Mouse (Mus musculus): ENCODE measurements around the gene Hoxa10. TPM values are rescaled to one million over a fixed set of nuclear protein-coding genes. Genes with fewer than 3 reads are reported as not detected.

Hoxa10 gene
- polyA plus RNA-seq, 1 experiment = not detected

DNA sequence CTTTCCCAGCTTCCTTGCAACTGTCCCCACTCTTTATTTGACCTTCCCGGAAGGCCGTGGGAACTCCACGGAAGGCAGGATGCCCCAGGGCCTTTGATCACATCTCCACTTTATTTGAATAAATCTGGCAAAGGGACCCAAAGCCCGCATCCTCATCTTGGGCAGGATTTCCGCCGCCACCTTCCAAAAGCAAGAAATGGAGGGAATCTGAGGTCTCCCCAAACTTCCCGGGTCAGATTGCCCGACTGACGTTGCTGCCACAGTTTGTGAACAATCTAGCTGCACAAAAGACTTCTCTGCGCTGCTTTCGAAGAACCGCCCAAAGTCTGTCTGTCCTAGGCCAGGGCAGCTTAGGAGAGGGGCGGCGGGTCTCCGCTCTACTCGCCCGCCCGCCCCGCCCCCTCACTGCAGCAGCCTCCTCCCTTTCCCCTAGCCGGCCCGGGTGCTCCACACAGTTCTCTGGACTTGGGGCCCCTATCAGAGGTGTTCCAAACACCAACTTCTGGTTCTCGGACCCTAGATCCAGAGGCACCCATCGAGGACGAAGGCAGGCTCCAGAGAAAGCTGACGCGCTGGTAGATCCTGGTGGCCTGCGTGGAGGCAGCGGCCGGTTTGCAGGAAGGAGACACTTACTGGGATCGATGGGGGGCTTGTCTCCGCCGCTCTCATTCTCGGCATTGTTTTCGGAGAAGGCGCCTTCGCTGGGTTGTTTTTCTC lies 15.6 kb downstream of the Hoxa10 start:
- TF ChIP-seq POLR2A (IDR thresholded peaks at IDR 0.05; ENCODE audit: borderline replicate concordance, insufficient read depth, low read length) = no peak
- TF ChIP-seq CTCF (IDR thresholded peaks at IDR 0.05; ENCODE audit: borderline replicate concordance, insufficient read depth, low read depth, low read length) = no peak

DNA sequence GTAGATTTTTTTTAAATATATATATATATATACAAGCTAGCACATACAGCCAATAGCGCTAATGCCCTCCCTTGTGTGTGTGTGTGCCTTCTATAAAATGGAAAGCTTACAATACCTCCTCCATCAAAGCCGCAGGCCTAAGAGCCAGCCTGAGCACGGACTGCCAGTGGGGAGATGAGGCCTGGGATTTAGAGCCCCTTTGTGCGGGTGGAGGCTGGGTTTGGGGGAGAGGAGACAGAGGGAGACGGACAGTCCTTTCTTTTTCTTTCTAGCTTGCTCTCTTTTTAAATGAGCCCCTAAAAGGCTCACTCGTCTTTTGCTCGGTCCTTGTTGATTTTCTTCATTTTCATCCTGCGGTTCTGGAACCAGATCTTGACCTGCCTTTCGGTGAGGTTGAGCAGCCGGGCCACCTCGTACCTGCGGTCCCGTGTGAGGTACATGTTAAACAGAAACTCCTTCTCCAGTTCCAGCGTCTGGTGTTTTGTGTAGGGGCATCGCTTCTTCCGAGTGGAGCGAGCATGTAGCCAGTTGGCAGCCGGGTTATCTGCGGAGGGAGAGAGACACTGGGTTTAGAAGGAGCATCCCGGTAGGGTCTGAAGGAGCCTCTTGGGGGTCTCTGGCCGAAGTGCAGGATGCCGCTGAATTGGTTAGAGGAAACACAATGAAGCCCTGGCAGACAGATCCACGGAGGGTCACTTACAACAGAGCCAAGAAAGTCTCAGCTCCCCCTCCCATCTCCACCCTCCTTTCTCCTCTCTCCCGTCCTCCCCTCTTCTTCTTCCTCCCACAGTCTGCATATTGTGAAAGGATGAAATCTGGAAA lies 16.5 kb downstream of the Hoxa10 start:
- peaks cover 4% of the 10 kb centered on the region; the same call in 1 of the 2 replicates for H3K27me3 ChIP-seq (ENCODE audit: control insufficient read depth, insufficient read depth, low read length)
- H3K4me1 ChIP-seq (ENCODE audit: control insufficient read depth, insufficient read depth, low read length) = no peaks in the 10 kb centered on the region
- TF ChIP-seq POLR2A (IDR thresholded peaks at IDR 0.05; ENCODE audit: borderline replicate concordance, insufficient read depth, low read length) (no peak), CTCF (IDR thresholded peaks at IDR 0.05; ENCODE audit: borderline replicate concordance, insufficient read depth, low read depth, low read length) (no peak)
- no peak for DNase-seq
- H3K4me3 ChIP-seq (replicated peaks; ENCODE audit: insufficient read depth, low read depth, low read length) = no peak overlapping the region
- 5% methylated on average over 24 of the region's 24 CpGs for WGBS
- H3K27ac ChIP-seq (ENCODE audit: insufficient read depth, low read length) = no peak overlapping the region

More for the DNA sequence above, 15.6 kb downstream of the Hoxa10 start:
- 2% methylated on average over 36 of the region's 36 CpGs for WGBS
- no peak overlapping the region for H3K4me3 ChIP-seq (replicated peaks; ENCODE audit: insufficient read depth, low read depth, low read length)
- DNase-seq = no peak
- H3K4me1 ChIP-seq (ENCODE audit: control insufficient read depth, insufficient read depth, low read length) = no peaks in the 10 kb centered on the region
- H3K27ac ChIP-seq (ENCODE audit: insufficient read depth, low read length) = no peak overlapping the region
- H3K27me3 ChIP-seq (ENCODE audit: control insufficient read depth, insufficient read depth, low read length) = peaks cover 4% of the 10 kb centered on the region; the same call in 1 of the 2 replicates

- Histone ChIP-seq H3K4me3 (replicated peaks; ENCODE audit: insufficient read depth, low read depth, low read length) (no peak overlapping the region), H3K4me1 (ENCODE audit: control insufficient read depth, insufficient read depth, low read length) (no peaks in the 10 kb centered on the region), H3K27me3 (ENCODE audit: control insufficient read depth, insufficient read depth, low read length) (peaks cover 4% of the 10 kb centered on the region; the same call in 1 of the 2 replicates), H3K27ac (ENCODE audit: insufficient read depth, low read length) (no peak overlapping the region)
- 42% methylated on average over 13 of the region's 13 CpGs for WGBS
- TF ChIP-seq POLR2A (IDR thresholded peaks at IDR 0.05; ENCODE audit: borderline replicate concordance, insufficient read depth, low read length) (no peak), CTCF (IDR thresholded peaks at IDR 0.05; ENCODE audit: borderline replicate concordance, insufficient read depth, low read depth, low read length) (no peak)
- DNase-seq = no peak
These were observed 17.9 kb downstream of the Hoxa10 start for GRCm38 (mm10) chr6:52222729-52223128.

DNA sequence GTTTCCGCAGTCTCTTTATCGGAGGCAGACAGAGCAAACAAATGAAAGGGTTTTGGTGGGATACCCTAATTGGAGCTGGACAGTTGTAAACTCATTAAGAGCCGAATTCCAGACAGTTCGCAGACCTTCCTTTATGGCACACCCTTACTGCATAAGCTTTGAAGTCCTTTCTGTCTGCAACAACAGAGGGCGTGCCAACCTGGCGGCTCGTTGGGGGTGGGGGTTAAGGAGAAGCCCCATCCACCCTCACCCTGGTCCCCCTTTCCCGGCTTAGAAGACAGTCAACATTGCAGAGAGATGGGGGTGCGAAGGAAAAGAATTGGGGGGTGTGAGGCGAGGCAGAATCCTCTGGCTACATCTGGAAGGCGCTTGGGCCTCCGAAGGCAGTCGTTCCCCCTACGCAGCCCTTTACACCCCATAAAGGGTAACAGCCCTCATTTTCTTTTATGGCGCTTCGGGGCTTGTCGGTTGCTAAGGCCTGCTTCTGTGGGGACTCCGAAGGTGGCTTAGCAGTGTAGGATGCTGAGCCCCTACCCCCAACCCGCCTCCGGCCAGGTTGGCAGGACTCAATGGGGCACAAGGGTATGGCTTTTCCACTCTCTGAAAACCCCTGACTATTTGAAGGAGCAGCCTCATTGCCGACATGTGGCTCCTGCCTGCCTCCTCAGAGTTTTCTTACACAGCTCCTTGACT lies 18.5 kb downstream of the Hoxa10 start:
- WGBS = 10% methylated on average over 21 of the region's 21 CpGs
- no peak for DNase-seq
- Histone ChIP-seq H3K27me3 (ENCODE audit: control insufficient read depth, insufficient read depth, low read length) (peaks cover 4% of the 10 kb centered on the region; the same call in 1 of the 2 replicates), H3K4me1 (ENCODE audit: control insufficient read depth, insufficient read depth, low read length) (no peaks in the 10 kb centered on the region), H3K4me3 (replicated peaks; ENCODE audit: insufficient read depth, low read depth, low read length) (no peak overlapping the region), H3K27ac (ENCODE audit: insufficient read depth, low read length) (no peak overlapping the region)
- TF ChIP-seq CTCF (IDR thresholded peaks at IDR 0.05; ENCODE audit: borderline replicate concordance, insufficient read depth, low read depth, low read length) (no peak), POLR2A (IDR thresholded peaks at IDR 0.05; ENCODE audit: borderline replicate concordance, insufficient read depth, low read length) (no peak)

GRCm38 (mm10) chr6:52221337-52221992 lies 19.2 kb downstream of the Hoxa10 start, which contains the start of gene Hoxa7:
TSS of gene Hoxa7 (minus strand) at chr6:52221854.
- Histone ChIP-seq H3K27ac (ENCODE audit: insufficient read depth, low read length) (no peak within 1 kb of the TSS), H3K4me3 (replicated peaks; ENCODE audit: insufficient read depth, low read depth, low read length) (peak within 1 kb of the TSS; percentile 65), H3K27me3 (ENCODE audit: control insufficient read depth, insufficient read depth, low read length) (peaks cover 5% of the 10 kb centered on the region; the same call in 1 of the 2 replicates), H3K4me1 (ENCODE audit: control insufficient read depth, insufficient read depth, low read length) (no peaks in the 10 kb centered on the region)
- peak; percentile 73 to 84 for DNase-seq
- under 1% methylated on average over 46 of the region's 46 CpGs for WGBS
- peak; percentile 88 for TF ChIP-seq CTCF (IDR thresholded peaks at IDR 0.05; ENCODE audit: borderline replicate concordance, insufficient read depth, low read depth, low read length)
- no peak for TF ChIP-seq POLR2A (IDR thresholded peaks at IDR 0.05; ENCODE audit: borderline replicate concordance, insufficient read depth, low read length)

DNA sequence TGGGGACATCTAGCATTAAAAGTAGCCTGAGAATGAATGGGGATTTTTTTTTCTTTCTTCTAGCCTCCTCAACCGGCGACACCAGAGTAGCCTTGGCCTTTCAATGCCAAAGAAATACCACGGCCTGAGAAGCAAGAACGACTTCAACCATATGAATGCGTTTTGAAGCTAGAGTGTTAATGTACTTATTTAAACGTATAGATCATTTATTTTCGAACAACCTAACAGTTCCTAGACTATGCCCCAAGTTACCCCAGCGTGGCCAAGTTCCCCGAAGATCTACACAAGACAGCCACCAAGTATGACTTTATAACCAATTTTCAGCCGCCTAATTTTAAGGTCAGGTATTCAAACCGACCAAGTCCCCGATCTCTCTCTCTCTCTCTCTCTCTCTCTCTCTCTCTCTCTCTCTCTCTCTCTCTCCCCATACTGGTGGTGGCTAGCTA lies 19.8 kb downstream of the Hoxa10 start:
- Histone ChIP-seq H3K27ac (ENCODE audit: insufficient read depth, low read length) (no peak overlapping the region), H3K27me3 (ENCODE audit: control insufficient read depth, insufficient read depth, low read length) (peaks cover 5% of the 10 kb centered on the region; the same call in 1 of the 2 replicates), H3K4me1 (ENCODE audit: control insufficient read depth, insufficient read depth, low read length) (no peaks in the 10 kb centered on the region), H3K4me3 (replicated peaks; ENCODE audit: insufficient read depth, low read depth, low read length) (no peak overlapping the region)
- TF ChIP-seq POLR2A (IDR thresholded peaks at IDR 0.05; ENCODE audit: borderline replicate concordance, insufficient read depth, low read length) = no peak
- no peak for TF ChIP-seq CTCF (IDR thresholded peaks at IDR 0.05; ENCODE audit: borderline replicate concordance, insufficient read depth, low read depth, low read length)
- no peak for DNase-seq
- 11% methylated on average over 12 of the region's 12 CpGs for WGBS
